Mouse (Mus musculus): ENCODE measurements at regions not wholly inside any gene's neighbourhood (a gene's known extent, or its start where the extent isn't known, plus 50 kb on each side); places are given as distances from the start of the nearest gene placed in this dataset.

- no peak overlapping the region for H3K9ac ChIP-seq (ENCODE audit: low read depth, low read length)
- no peak for ATAC-seq (replicated peaks; ENCODE audit: insufficient number of reproducible peaks, low FRiP score, low TSS enrichment)
- no peak overlapping the region for H3K27ac ChIP-seq (ENCODE audit: low read depth, low read length)
- peaks cover 3% of the 10 kb centered on the region; the same call in 1 of the 2 replicates for H3K9me3 ChIP-seq (replicated peaks; ENCODE audit: control insufficient read depth, low read length)
- no peak overlapping the region for H3K4me2 ChIP-seq
- 78% methylated on average over 8 of the region's 8 CpGs for WGBS (ENCODE audit: insufficient replicate concordance)
- no peaks in the 10 kb centered on the region for H3K27me3 ChIP-seq (ENCODE audit: control insufficient read depth, insufficient read depth, low read length)
- H3K4me3 ChIP-seq (ENCODE audit: low read depth, low read length) = no peak overlapping the region
- H3K4me1 ChIP-seq (ENCODE audit: control insufficient read depth, insufficient read depth, low read length) = 0 out of 2 replicates have a peak, but pooled peaks cover 6% of the 10 kb centered on the region
- no peaks in the 10 kb centered on the region for H3K36me3 ChIP-seq (ENCODE audit: control insufficient read depth, insufficient read depth, low read length)
Observed at GRCm38 (mm10) chr8:126787398-126787797, 158.2 kb downstream of the Tomm20 start.

DNA sequence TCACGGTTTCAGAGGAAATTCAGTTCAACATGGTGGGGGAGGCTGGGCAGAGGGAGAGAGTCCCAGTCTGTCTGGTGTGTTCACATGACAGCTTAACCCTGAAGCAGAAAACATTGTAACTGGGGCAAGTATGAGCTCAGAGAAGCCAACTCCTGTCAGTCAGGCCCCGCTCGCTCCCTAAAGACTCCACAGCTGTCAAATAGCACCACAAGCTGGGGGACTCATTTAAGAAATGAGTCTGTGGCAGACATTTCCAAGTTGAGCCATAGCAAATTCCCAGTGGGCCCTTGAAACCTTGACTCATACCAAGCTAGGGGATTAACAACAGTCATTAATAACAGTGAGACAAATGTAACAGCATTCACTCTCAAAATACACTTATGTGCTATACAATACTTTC is 160.4 kb downstream of the Tomm20 start:
- 88% methylated on average over 3 of the region's 3 CpGs for WGBS (ENCODE audit: insufficient replicate concordance)
- peaks cover 3% of the 10 kb centered on the region; the same call in 1 of the 2 replicates for H3K9me3 ChIP-seq (replicated peaks; ENCODE audit: control insufficient read depth, low read length)
- H3K36me3 ChIP-seq (ENCODE audit: control insufficient read depth, insufficient read depth, low read length) = no peaks in the 10 kb centered on the region
- no peak for ATAC-seq (replicated peaks; ENCODE audit: insufficient number of reproducible peaks, low FRiP score, low TSS enrichment)
- H3K4me1 ChIP-seq (ENCODE audit: control insufficient read depth, insufficient read depth, low read length) = 0 out of 2 replicates have a peak, but pooled peaks cover 6% of the 10 kb centered on the region
- H3K4me2 ChIP-seq = no peak overlapping the region
- H3K4me3 ChIP-seq (ENCODE audit: low read depth, low read length) = no peak overlapping the region
- H3K9ac ChIP-seq (ENCODE audit: low read depth, low read length) = no peak overlapping the region
- H3K27ac ChIP-seq (ENCODE audit: low read depth, low read length) = no peak overlapping the region
- no peaks in the 10 kb centered on the region for H3K27me3 ChIP-seq (ENCODE audit: control insufficient read depth, insufficient read depth, low read length)

DNA sequence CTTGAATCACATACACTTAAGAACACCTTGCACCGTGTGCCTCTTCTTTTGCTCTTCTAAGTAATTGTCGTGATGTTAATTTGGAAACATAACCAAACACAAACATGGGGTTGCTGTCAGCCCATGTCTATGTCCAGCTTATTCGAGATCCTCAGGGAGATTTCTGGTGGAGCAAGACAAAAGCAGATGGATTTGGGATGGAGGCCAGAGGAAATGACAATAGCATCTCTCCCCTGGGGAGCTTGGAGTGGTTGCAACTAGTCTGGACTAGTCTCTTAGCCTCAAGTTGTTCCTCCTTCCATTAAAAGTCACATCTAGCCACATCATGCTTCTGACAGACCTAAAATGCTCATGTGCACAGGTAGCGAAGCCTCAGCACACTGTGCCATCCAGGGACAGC is 161.0 kb downstream of the Tomm20 start:
- no peak for ATAC-seq (replicated peaks; ENCODE audit: insufficient number of reproducible peaks, low FRiP score, low TSS enrichment)
- Histone ChIP-seq H3K4me1 (ENCODE audit: control insufficient read depth, insufficient read depth, low read length) (0 out of 2 replicates have a peak, but pooled peaks cover 6% of the 10 kb centered on the region), H3K36me3 (ENCODE audit: control insufficient read depth, insufficient read depth, low read length) (no peaks in the 10 kb centered on the region), H3K27ac (ENCODE audit: low read depth, low read length) (no peak overlapping the region), H3K9me3 (replicated peaks; ENCODE audit: control insufficient read depth, low read length) (peaks cover 3% of the 10 kb centered on the region; the same call in 1 of the 2 replicates), H3K4me3 (ENCODE audit: low read depth, low read length) (no peak overlapping the region), H3K9ac (ENCODE audit: low read depth, low read length) (no peak overlapping the region), H3K27me3 (ENCODE audit: control insufficient read depth, insufficient read depth, low read length) (no peaks in the 10 kb centered on the region), H3K4me2 (no peak overlapping the region)
- WGBS (ENCODE audit: insufficient replicate concordance) = 76% methylated on average over 4 of the region's 4 CpGs

GRCm38 (mm10) chr8:126783703-126784440 is 161.8 kb downstream of the Tomm20 start:
- no peak overlapping the region for H3K27ac ChIP-seq (ENCODE audit: low read depth, low read length)
- H3K4me2 ChIP-seq = no peak overlapping the region
- WGBS (ENCODE audit: insufficient replicate concordance) = 70% methylated on average over 12 of the region's 12 CpGs

GRCm38 (mm10) chr8:126778673-126779072 is 167.0 kb downstream of the Tomm20 start:
- no peak overlapping the region for H3K9ac ChIP-seq (ENCODE audit: low read depth, low read length)
- H3K9me3 ChIP-seq (replicated peaks; ENCODE audit: control insufficient read depth, low read length) = no peaks in the 10 kb centered on the region
- ATAC-seq (replicated peaks; ENCODE audit: insufficient number of reproducible peaks, low FRiP score, low TSS enrichment) = no peak
- H3K27ac ChIP-seq (ENCODE audit: low read depth, low read length) = no peak overlapping the region
- no peaks in the 10 kb centered on the region for H3K27me3 ChIP-seq (ENCODE audit: control insufficient read depth, insufficient read depth, low read length)
- no peak overlapping the region for H3K4me2 ChIP-seq
- no peak overlapping the region for H3K4me3 ChIP-seq (ENCODE audit: low read depth, low read length)
- 81% methylated on average over 7 of the region's 7 CpGs for WGBS (ENCODE audit: insufficient replicate concordance)
- no peaks in the 10 kb centered on the region for H3K36me3 ChIP-seq (ENCODE audit: control insufficient read depth, insufficient read depth, low read length)
- no peaks in the 10 kb centered on the region for H3K4me1 ChIP-seq (ENCODE audit: control insufficient read depth, insufficient read depth, low read length)

More at GRCm38 (mm10) chr8:126783703-126784440, 161.8 kb downstream of the Tomm20 start:
- no peaks in the 10 kb centered on the region for H3K36me3 ChIP-seq (ENCODE audit: control insufficient read depth, insufficient read depth, low read length)
- H3K4me3 ChIP-seq (ENCODE audit: low read depth, low read length) = no peak overlapping the region
- H3K9me3 ChIP-seq (replicated peaks; ENCODE audit: control insufficient read depth, low read length) = peaks cover 3% of the 10 kb centered on the region; the same call in 1 of the 2 replicates
- no peaks in the 10 kb centered on the region for H3K27me3 ChIP-seq (ENCODE audit: control insufficient read depth, insufficient read depth, low read length)
- H3K4me1 ChIP-seq (ENCODE audit: control insufficient read depth, insufficient read depth, low read length) = 0 out of 2 replicates have a peak, but pooled peaks cover 6% of the 10 kb centered on the region
- ATAC-seq (replicated peaks; ENCODE audit: insufficient number of reproducible peaks, low FRiP score, low TSS enrichment) = no peak
- H3K9ac ChIP-seq (ENCODE audit: low read depth, low read length) = no peak overlapping the region

GRCm38 (mm10) chr8:126778131-126778530 is 167.5 kb downstream of the Tomm20 start:
- Histone ChIP-seq H3K4me2 (no peak overlapping the region), H3K36me3 (ENCODE audit: control insufficient read depth, insufficient read depth, low read length) (no peaks in the 10 kb centered on the region), H3K27me3 (ENCODE audit: control insufficient read depth, insufficient read depth, low read length) (no peaks in the 10 kb centered on the region), H3K4me1 (ENCODE audit: control insufficient read depth, insufficient read depth, low read length) (no peaks in the 10 kb centered on the region), H3K9me3 (replicated peaks; ENCODE audit: control insufficient read depth, low read length) (no peaks in the 10 kb centered on the region), H3K27ac (ENCODE audit: low read depth, low read length) (no peak overlapping the region), H3K4me3 (ENCODE audit: low read depth, low read length) (no peak overlapping the region), H3K9ac (ENCODE audit: low read depth, low read length) (no peak overlapping the region)
- 73% methylated on average over 7 of the region's 7 CpGs for WGBS (ENCODE audit: insufficient replicate concordance)
- no peak for ATAC-seq (replicated peaks; ENCODE audit: insufficient number of reproducible peaks, low FRiP score, low TSS enrichment)

- no peaks in the 10 kb centered on the region for H3K9me3 ChIP-seq (replicated peaks; ENCODE audit: control insufficient read depth, low read length)
- no peak overlapping the region for H3K27ac ChIP-seq (ENCODE audit: low read depth, low read length)
- no peak overlapping the region for H3K9ac ChIP-seq (ENCODE audit: low read depth, low read length)
- H3K36me3 ChIP-seq (ENCODE audit: control insufficient read depth, insufficient read depth, low read length) = no peaks in the 10 kb centered on the region
- H3K27me3 ChIP-seq (ENCODE audit: control insufficient read depth, insufficient read depth, low read length) = no peaks in the 10 kb centered on the region
- no peak overlapping the region for H3K4me2 ChIP-seq
- whole genome bisulfite sequencing (ENCODE audit: insufficient replicate concordance) = 82% methylated on average over 11 of the region's 11 CpGs
- no peak for ATAC-seq (replicated peaks; ENCODE audit: insufficient number of reproducible peaks, low FRiP score, low TSS enrichment)
- no peak overlapping the region for H3K4me3 ChIP-seq (ENCODE audit: low read depth, low read length)
- no peaks in the 10 kb centered on the region for H3K4me1 ChIP-seq (ENCODE audit: control insufficient read depth, insufficient read depth, low read length)
Observed at GRCm38 (mm10) chr8:126776605-126777469, 168.8 kb downstream of the Tomm20 start.

DNA sequence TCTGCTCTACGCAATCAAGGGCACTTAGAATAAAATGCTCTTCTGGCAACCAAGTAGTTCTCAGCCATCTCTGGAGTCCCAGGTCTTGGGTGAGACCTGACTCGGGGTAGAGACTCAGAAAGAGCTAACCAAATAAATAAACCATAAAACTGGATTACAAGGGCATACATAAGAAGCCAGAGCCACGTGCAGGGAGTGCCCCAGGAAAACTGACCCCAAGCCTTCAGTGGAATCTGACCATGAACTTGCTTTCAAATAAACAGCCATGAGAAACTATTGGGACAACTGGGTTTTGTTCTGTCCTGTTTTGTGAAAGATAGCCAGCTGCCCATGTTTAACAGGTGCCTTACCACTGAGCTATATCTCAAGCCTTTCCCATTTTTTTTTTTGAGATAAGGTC is 170.3 kb downstream of the Tomm20 start:
- 74% methylated on average over 3 of the region's 3 CpGs for WGBS (ENCODE audit: insufficient replicate concordance)
- Histone ChIP-seq H3K4me3 (ENCODE audit: low read depth, low read length) (no peak overlapping the region), H3K9ac (ENCODE audit: low read depth, low read length) (no peak overlapping the region), H3K9me3 (replicated peaks; ENCODE audit: control insufficient read depth, low read length) (no peaks in the 10 kb centered on the region), H3K4me1 (ENCODE audit: control insufficient read depth, insufficient read depth, low read length) (no peaks in the 10 kb centered on the region), H3K27ac (ENCODE audit: low read depth, low read length) (no peak overlapping the region), H3K4me2 (no peak overlapping the region), H3K36me3 (ENCODE audit: control insufficient read depth, insufficient read depth, low read length) (no peaks in the 10 kb centered on the region), H3K27me3 (ENCODE audit: control insufficient read depth, insufficient read depth, low read length) (no peaks in the 10 kb centered on the region)
- no peak for ATAC-seq (replicated peaks; ENCODE audit: insufficient number of reproducible peaks, low FRiP score, low TSS enrichment)
